Mouse (Mus musculus) cortical plate, adult 2 months (tissue): Measurements from ENCODE around the gene Ptrh1.

Source experiments
- CTCF ChIP-seq: fragments of 200-500 bp; IDR thresholded peaks from 2 replicates; pipeline ENCODE4 v1.5.1; 2011; ENCODE audit warnings: mild to moderate bottlenecking, control low read depth, low read length; ENCODE audit not compliant: insufficient read depth; ENCODE audit errors: extremely low read depth
- POLR2A ChIP-seq: fragments of 200-500 bp; IDR thresholded peaks from 2 replicates; pipeline ENCODE4 v1.6.1; 2011; ENCODE audit warnings: mild to moderate bottlenecking, low read length, control low read depth; ENCODE audit not compliant: insufficient read depth; ENCODE audit errors: extremely low read depth

DNA sequence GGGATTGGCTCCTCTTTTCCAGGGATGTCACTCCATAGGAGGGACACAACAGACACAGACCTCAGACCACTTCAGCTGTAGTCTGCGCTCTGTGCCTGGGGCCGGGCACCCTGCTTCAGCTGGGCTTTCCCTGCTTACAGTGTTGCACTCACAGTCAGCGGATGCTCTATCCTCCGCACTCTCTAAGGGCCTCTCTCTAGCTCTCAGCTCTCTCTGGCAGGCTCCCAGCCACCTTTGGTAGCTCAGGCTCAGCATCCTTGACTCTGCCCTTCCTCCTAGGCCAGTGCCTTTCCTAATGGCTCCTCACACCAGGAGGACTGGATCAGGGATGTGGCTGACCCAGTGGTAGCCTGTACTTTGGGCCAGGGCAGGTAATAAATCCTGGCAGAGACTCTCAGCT lies 43.7 kb upstream of the Ptrh1 start:
- TF ChIP-seq POLR2A, result no peak
- no peak for TF ChIP-seq CTCF
